Mouse (Mus musculus) heart, adult 9 months (tissue): ENCODE results near the gene Sh3gl1.

Experiments used
- DNase-seq, 2 experiments: peaks; one replicate each; pipeline ENCODE4 v3.0.0; 2022; ENCODE audit warnings: low spot score in 2 of 2

Sh3gl1 gene

GRCm38 (mm10) chr17:56021161-56021910 lies 15.1 kb downstream of the Sh3gl1 start:
- DNase-seq: no peak

- no peak for DNase-seq
Observed at GRCm38 (mm10) chr17:56020400-56021084, 15.9 kb downstream of the Sh3gl1 start.

- no peak for DNase-seq
Observed at GRCm38 (mm10) chr17:56018347-56019131, 17.9 kb downstream of the Sh3gl1 start.

- no peak for DNase-seq
Observed at GRCm38 (mm10) chr17:56017848-56018247, 18.6 kb downstream of the Sh3gl1 start.

- DNase-seq: no peak
Observed at GRCm38 (mm10) chr17:56016793-56017785, 19.3 kb downstream of the Sh3gl1 start.

GRCm38 (mm10) chr17:56016382-56016781 lies 20.1 kb downstream of the Sh3gl1 start:
- DNase-seq: no peak

GRCm38 (mm10) chr17:56015293-56015692 lies 21.1 kb downstream of the Sh3gl1 start:
- DNase-seq: no peak

- no peak for DNase-seq
Observed at GRCm38 (mm10) chr17:56011441-56011840, 25.0 kb downstream of the Sh3gl1 start.

GRCm38 (mm10) chr17:56010681-56011080 lies 25.8 kb downstream of the Sh3gl1 start:
- DNase-seq: peak in 1 of 2 experiments; percentile 63

GRCm38 (mm10) chr17:56010255-56010654 lies 26.2 kb downstream of the Sh3gl1 start:
- no peak for DNase-seq

- DNase-seq: no peak
Observed at GRCm38 (mm10) chr17:56009962-56010240, 26.5 kb downstream of the Sh3gl1 start.

- DNase-seq: peak; percentile 92 to 95
Observed at GRCm38 (mm10) chr17:56009088-56009961, 27.1 kb downstream of the Sh3gl1 start.

- DNase-seq: peak; percentile 94 to 97
Observed at GRCm38 (mm10) chr17:56008356-56009087, 27.9 kb downstream of the Sh3gl1 start.

GRCm38 (mm10) chr17:56007444-56008355 lies 28.7 kb downstream of the Sh3gl1 start:
- no peak for DNase-seq

GRCm38 (mm10) chr17:56006956-56007355 lies 29.5 kb downstream of the Sh3gl1 start:
- no peak for DNase-seq

GRCm38 (mm10) chr17:56005415-56006061 lies 30.9 kb downstream of the Sh3gl1 start, which contains the start of the genes Stap2 and Mpnd:
Gene Stap2 (minus strand): TSS chr17:56005584.
Gene Mpnd (plus strand): TSS chr17:56005711.
- DNase-seq: peak; percentile 78 to 84

GRCm38 (mm10) chr17:56003000-56003399 lies 33.4 kb downstream of the Sh3gl1 start:
- no peak for DNase-seq
